Mouse (Mus musculus) midbrain, postnatal 0 days (tissue): ENCODE measurements around the gene Pdpk1. TPM values are rescaled to one million over a fixed set of nuclear protein-coding genes. Genes with fewer than 3 reads are reported as not detected.

Experiments
- ATAC-seq: fragments of 200-750 bp; cut with Nextera tagmentation; 2 replicates; pipeline ENCODE4 v1.8.0; 2017; ENCODE audit warnings: moderate number of reproducible peaks, mild to moderate bottlenecking, moderate TSS enrichment, moderate library complexity; ENCODE audit not compliant: low FRiP score
- DNase-seq: peaks from one replicate; pipeline ENCODE4 v3.0.0-alpha.2; 2015; ENCODE audit warnings: low spot score
- H3K27ac ChIP-seq: fragments of 300-500 bp; sonication (generic); 2 replicates; pipeline ENCODE4 v1.5.1; 2014; ENCODE audit warnings: low read depth, mild to moderate bottlenecking, low read length, mixed read lengths
- H3K27me3 ChIP-seq: fragments of 300-500 bp; sonication (generic); 2 replicates; pipeline ENCODE4 v1.6.1; 2014; ENCODE audit warnings: low read length, control low read depth, mixed read lengths; ENCODE audit not compliant: insufficient read depth
- H3K36me3 ChIP-seq: fragments of 300-500 bp; sonication (generic); 2 replicates; pipeline ENCODE4 v1.6.1; 2014; ENCODE audit warnings: low read length, control low read depth, mixed read lengths; ENCODE audit not compliant: insufficient read depth
- H3K4me1 ChIP-seq: fragments of 300-500 bp; sonication (generic); 2 replicates; pipeline ENCODE4 v1.6.1; 2014; ENCODE audit warnings: mild to moderate bottlenecking, control low read depth, antibody characterized with exemption, low read length, mixed read lengths; ENCODE audit not compliant: insufficient read depth
- H3K4me2 ChIP-seq: fragments of 300-500 bp; sonication (generic); 2 replicates; pipeline ENCODE4 v1.6.1; 2014; ENCODE audit warnings: low read depth, mild to moderate bottlenecking, low read length, mixed read lengths; ENCODE audit not compliant: poor library complexity, severe bottlenecking
- H3K4me3 ChIP-seq: fragments of 300-500 bp; sonication (generic); 2 replicates; pipeline ENCODE4 v1.5.1; 2014; ENCODE audit warnings: low read depth, mild to moderate bottlenecking, low read length, moderate library complexity
- H3K9ac ChIP-seq: fragments of 300-500 bp; sonication (generic); replicated peaks from 2 replicates; pipeline ENCODE4 v1.6.1; 2014; ENCODE audit warnings: mild to moderate bottlenecking, low read length, moderate library complexity, mixed read lengths; ENCODE audit not compliant: poor library complexity, severe bottlenecking
- H3K9me3 ChIP-seq: fragments of 300-500 bp; sonication (generic); 2 replicates; pipeline ENCODE4 v1.6.1; 2016; ENCODE audit warnings: low read length, control low read depth
- CTCF ChIP-seq: IDR thresholded peaks from 2 replicates; pipeline ENCODE4 v1.5.1; 2016; ENCODE audit warnings: antibody characterized with exemption, mild to moderate bottlenecking
- WGBS: fragments of 180-500 bp; shearing (Covaris S2); extraction: QIAGEN DNeasy Blood & Tissue Kit; methylation state at CpG from one replicate; pipeline ENCODE4 v1.1.7; 2014; 5-methylcytosine and 5-hydroxymethylcytosine counted together
- polyA plus RNA-seq: library from polyadenylated mRNA; unstranded; fragments of >200 nt; fragmentation: Nextera tagmentation; extraction: Ambion mirVana; gene quantifications from 2 replicates; pipeline ENCODE4 v1.2.1, GENCODE M21; 2015
- total RNA-seq: library from RNA; depleted of rRNA; stranded (reverse); fragments of >200 nt; gene quantifications from 2 replicates; pipeline ENCODE4 v1.2.3, GENCODE M21; 2014

Pdpk1 gene
- total and polyA plus RNA-seq, 2 experiments from 2014 or later: 57.9 to 61.5 TPM

- Histone ChIP-seq H3K4me3 (peak overlapping the region; percentile 83), H3K27me3 (no peaks in the 10 kb centered on the region), H3K4me1 (peaks cover 8% of the 10 kb centered on the region), H3K9ac (peak overlapping the region; percentile 93), H3K4me2 (peak overlapping the region; percentile 63), H3K36me3 (peaks cover 10% of the 10 kb centered on the region), H3K27ac (peak overlapping the region; percentile 99), H3K9me3 (no peaks in the 10 kb centered on the region)
- 47% methylated on average over 7 of the region's 7 CpGs for WGBS
- TF ChIP-seq CTCF: no peak
- DNase-seq (no peak), ATAC-seq (no peak)
Observed at GRCm38 (mm10) chr17:24167891-24168505, 17.3 kb upstream of the Pdpk1 start.

GRCm38 (mm10) chr17:24167120-24167519, 16.4 kb upstream of the Pdpk1 start:
- H3K4me1 ChIP-seq: peaks cover 14% of the 10 kb centered on the region
- TF ChIP-seq CTCF: no peak
- no peak for DNase-seq
- H3K27ac ChIP-seq: no peak overlapping the region
- ATAC-seq: no peak
- H3K27me3 ChIP-seq: no peaks in the 10 kb centered on the region
- no peaks in the 10 kb centered on the region for H3K9me3 ChIP-seq
- peaks cover 10% of the 10 kb centered on the region for H3K36me3 ChIP-seq
- H3K9ac ChIP-seq: peak overlapping the region; percentile 93; the same call in 1 of the 2 replicates
- peak overlapping the region; percentile 22 for H3K4me2 ChIP-seq
- peak overlapping the region; percentile 83; the same call in 1 of the 2 replicates for H3K4me3 ChIP-seq
- 86% methylated on average over 6 of the region's 6 CpGs for WGBS

- DNase-seq: no peak
- Histone ChIP-seq H3K4me2 (no peak overlapping the region), H3K9ac (no peak overlapping the region), H3K27me3 (no peaks in the 10 kb centered on the region), H3K9me3 (no peaks in the 10 kb centered on the region), H3K27ac (no peak overlapping the region), H3K36me3 (peaks cover 10% of the 10 kb centered on the region), H3K4me1 (peaks cover 9% of the 10 kb centered on the region), H3K4me3 (no peak overlapping the region)
- 86% methylated on average over 11 of the region's 11 CpGs for WGBS
- peak; percentile 37 for TF ChIP-seq CTCF
- no peak for ATAC-seq
Observed at GRCm38 (mm10) chr17:24164566-24165259, 14.0 kb upstream of the Pdpk1 start.

GRCm38 (mm10) chr17:24163176-24163962, 12.6 kb upstream of the Pdpk1 start, which contains the start of gene Amdhd2:
TSS of gene Amdhd2 (minus strand) at chr17:24163766.
- ATAC-seq: peak; percentile 86

GRCm38 (mm10) chr17:24162584-24163175, 12.0 kb upstream of the Pdpk1 start:
- DNase-seq: no peak
- Histone ChIP-seq H3K4me3 (peak overlapping the region; percentile 55), H3K4me1 (peaks cover 6% of the 10 kb centered on the region), H3K36me3 (peaks cover 12% of the 10 kb centered on the region), H3K9ac (peak overlapping the region; percentile 84), H3K4me2 (peak overlapping the region; percentile 94), H3K27me3 (no peaks in the 10 kb centered on the region), H3K27ac (peak overlapping the region; percentile 74), H3K9me3 (no peaks in the 10 kb centered on the region)
- no peak for TF ChIP-seq CTCF
- 40% methylated on average over 17 of the region's 17 CpGs for WGBS
- no peak for ATAC-seq

More at GRCm38 (mm10) chr17:24163176-24163962, 12.6 kb upstream of the Pdpk1 start, which contains the start of gene Amdhd2:
- H3K9ac ChIP-seq: peak within 1 kb of the TSS; percentile 84
- peak within 1 kb of the TSS; percentile 74 for H3K27ac ChIP-seq
- no peaks in the 10 kb centered on the region for H3K9me3 ChIP-seq
- DNase-seq: peak; percentile 97
- H3K27me3 ChIP-seq: no peaks in the 10 kb centered on the region
- TF ChIP-seq CTCF: no peak
- 1% methylated on average over 47 of the region's 47 CpGs for WGBS
- H3K4me3 ChIP-seq: peak within 1 kb of the TSS; percentile 55
- peaks cover 9% of the 10 kb centered on the region for H3K4me1 ChIP-seq
- H3K36me3 ChIP-seq: peaks cover 10% of the 10 kb centered on the region
- H3K4me2 ChIP-seq: peak within 1 kb of the TSS; percentile 94
